Mouse (Mus musculus) T-cell, adult 66 days (primary cell): ENCODE measurements around the gene 4930539E08Rik. TPM values are rescaled to one million over a fixed set of nuclear protein-coding genes. Genes with fewer than 3 reads are reported as not detected.

Experiments used
- total RNA-seq, 2 experiments: library from RNA; stranded (reverse); gene quantifications; 3 replicates in 1 of 2; 4 replicates in 1 of 2; pipeline ENCODE4 v1.2.4; 2023

Gene 4930539E08Rik
- total RNA-seq: 1 to 10 TPM in 1 of 2 experiments, under 1 TPM in 1; 0.84 to 1.8 TPM

DNA sequence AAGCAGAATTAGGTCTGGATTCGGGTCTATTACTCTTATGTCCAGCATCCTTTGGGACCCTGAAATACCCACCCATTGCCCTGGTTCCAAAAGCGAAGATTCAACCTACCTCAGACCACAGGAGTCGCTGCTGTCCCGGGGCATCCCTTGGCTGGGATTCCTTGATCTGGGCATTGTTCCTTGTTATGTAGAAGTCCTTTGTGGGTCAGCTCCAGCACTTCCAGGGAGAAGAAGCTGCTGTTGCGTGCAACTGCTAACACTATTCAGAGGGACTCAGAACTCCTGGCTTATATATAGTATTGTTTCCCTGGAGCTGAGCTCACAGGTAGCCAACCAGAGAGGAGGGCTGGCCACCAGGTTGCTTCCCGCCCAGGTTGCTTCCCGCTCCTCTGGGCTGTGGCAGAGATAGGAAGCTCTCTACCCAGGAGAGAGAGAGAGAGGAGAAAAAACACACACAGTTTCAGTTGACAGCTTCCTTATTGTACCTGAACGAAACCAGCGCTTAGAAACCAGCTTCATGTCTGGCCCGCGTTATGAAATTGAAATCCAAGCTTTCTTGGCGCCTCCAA lies at the start of gene 4930539E08Rik:
Gene 4930539E08Rik (minus strand): TSS at position 265 of the 569 bp plus-strand sequence.

DNA sequence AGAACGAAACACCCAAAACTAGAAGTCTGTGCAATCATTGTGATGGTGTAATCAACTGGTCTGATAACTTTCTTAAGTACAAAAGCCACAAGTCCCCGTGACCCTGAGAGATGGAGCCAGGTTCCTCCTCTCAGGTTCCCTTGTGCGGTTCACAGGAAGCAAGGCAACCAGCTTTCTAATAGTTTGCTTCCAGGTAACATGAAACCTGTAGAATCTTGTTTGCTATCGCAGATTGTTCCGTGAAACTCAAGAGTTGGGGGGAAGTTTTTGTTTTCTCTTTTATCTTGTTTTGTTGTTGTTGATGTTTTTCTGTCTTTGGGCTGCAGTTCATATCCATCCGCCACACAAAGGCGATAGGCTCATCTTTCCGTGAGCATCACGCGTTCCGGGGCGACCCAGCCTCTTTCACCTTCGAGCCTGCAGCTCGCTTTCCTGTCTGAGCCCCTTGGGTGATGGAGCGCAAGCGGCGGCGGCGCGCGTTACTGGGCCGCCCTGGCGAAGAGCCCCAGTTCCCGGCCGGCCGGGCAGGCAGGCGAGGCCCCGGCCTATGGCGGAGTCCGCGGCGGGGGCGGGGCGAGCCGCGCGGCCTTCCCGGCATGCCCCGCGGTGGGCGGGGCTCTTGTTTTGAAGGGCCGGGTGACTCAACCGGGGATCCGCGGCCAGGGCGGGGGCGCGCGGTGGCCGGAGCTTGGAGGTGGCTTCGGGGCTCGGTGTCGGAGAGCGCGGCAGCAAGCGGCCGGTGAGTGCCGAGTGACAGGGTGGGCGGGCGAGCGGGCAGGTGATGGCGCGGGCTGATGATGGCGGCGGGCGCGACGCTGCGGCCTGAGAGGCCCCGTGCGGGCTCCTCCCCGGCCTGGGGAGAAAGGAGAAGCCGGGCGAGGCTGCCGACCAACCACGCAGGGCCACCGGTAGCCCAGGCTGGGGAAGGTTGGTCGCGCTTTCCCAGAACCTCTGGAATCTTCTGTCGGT lies 37.0 kb upstream of the 4930539E08Rik start, which contains the start of gene Kctd20:
Gene Kctd20 (plus strand): TSS at position 120 of the 969 bp plus-strand sequence.

DNA sequence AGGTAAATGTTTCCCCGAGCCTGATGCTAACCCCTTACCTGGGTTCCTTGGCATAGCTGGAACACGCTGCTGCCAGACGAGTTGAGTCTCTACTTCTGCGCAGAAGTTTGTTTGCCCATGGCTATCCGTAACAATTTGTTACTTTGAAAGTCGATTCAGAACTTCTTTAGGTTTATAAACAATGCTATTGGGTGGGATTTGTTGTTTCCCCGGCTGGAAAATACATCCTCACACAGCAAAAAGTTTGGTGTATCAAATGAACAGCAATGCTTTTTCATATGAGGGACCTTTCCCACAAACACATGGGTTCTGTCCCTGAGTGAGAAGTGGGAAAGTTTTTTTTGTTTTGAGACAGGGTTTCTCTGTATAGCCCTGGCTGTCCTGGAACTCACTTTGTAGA lies 28.6 kb upstream of the 4930539E08Rik start, which contains the start of gene Pxt1:
Gene Pxt1 (minus strand): TSS at position 101 of the 400 bp plus-strand sequence.

DNA sequence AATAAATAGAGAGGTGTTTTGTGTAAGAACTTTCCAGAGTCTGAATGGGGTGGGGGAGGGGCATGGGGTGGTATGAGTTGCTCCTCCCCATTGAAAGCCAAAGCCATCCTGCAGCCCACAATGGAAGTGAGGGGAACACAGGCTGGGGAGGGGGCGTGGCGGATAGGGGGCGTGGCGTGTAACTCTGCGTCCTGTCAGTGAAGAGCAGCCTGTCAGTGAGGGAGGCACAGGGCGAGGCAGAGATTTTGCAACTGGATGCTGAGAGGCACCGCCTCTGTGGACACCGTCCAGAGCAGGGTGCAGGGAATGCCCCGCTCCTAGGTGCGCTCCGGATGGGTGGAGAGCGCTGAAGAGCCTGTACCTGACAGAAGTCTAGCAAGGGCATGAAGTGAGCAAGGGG lies 56.9 kb downstream of the 4930539E08Rik start, which contains the start of gene Pnpla1:
Gene Pnpla1 (plus strand): TSS at position 207 of the 400 bp plus-strand sequence.

Other genes with a start within 250 kb of the 4930539E08Rik start
- 1 to 10 TPM in 1 of 2 experiments, under 1 TPM in 1; 0.56 to 2.4 TPM for gene Slc26a8, start 225.1 kb downstream of the 4930539E08Rik start, total RNA-seq
- 100 to 1,000 TPM; 109 to 117 TPM for gene Mapk14, start 224.0 kb downstream of the 4930539E08Rik start, total RNA-seq
- 10 to 100 TPM; 12.6 to 14.1 TPM for gene AC170998.1, start 189.2 kb downstream of the 4930539E08Rik start, total RNA-seq
- 1 to 10 TPM; 1.6 to 2.3 TPM for gene Mapk13, start 146.0 kb downstream of the 4930539E08Rik start, total RNA-seq
- 10 to 100 TPM; 49.1 to 51.3 TPM for gene Brpf3, start 114.2 kb downstream of the 4930539E08Rik start, total RNA-seq
- not detected for gene Pnpla1, start 56.9 kb downstream of the 4930539E08Rik start, total RNA-seq
- not detected for gene Pxt1, start 28.5 kb upstream of the 4930539E08Rik start, total RNA-seq
- 10 to 100 TPM; 53.2 to 66.8 TPM for gene Kctd20, start 36.6 kb upstream of the 4930539E08Rik start, total RNA-seq
- gene Stk38, start 92.7 kb upstream of the 4930539E08Rik start, total RNA-seq: 100 to 1,000 TPM; 488 to 500 TPM
- 100 to 1,000 TPM; 451 to 471 TPM for gene Srsf3, start 117.3 kb upstream of the 4930539E08Rik start, total RNA-seq
- gene Cdkn1a, start 175.7 kb upstream of the 4930539E08Rik start, total RNA-seq: 1 to 10 TPM; 1.8 to 3.6 TPM
- gene Rab44, start 198.8 kb upstream of the 4930539E08Rik start, total RNA-seq: under 1 TPM; 0.29 to 0.74 TPM